Mouse (Mus musculus) brain, embryonic 14.5 days (tissue): ENCODE data around the gene Klhl15. TPM values are rescaled to one million over a fixed set of nuclear protein-coding genes. Genes with fewer than 3 reads are reported as not detected.

Source experiments
- DNase-seq: peaks from one replicate; pipeline ENCODE4 v3.0.0-alpha.2; 2011; ENCODE audit warnings: low read depth
- CTCF ChIP-seq: fragments of 200-500 bp; IDR thresholded peaks from 2 replicates; pipeline ENCODE4 v1.5.1; 2012; ENCODE audit warnings: inconsistent platforms, mild to moderate bottlenecking, moderate library complexity, borderline replicate concordance; ENCODE audit not compliant: insufficient read depth, insufficient read length; ENCODE audit errors: extremely low read depth
- POLR2A ChIP-seq: fragments of 200-500 bp; IDR thresholded peaks from 2 replicates; pipeline ENCODE4 v1.6.1; 2012; ENCODE audit warnings: mild to moderate bottlenecking, inconsistent platforms, borderline replicate concordance; ENCODE audit not compliant: poor library complexity, insufficient read depth, insufficient read length, severe bottlenecking; ENCODE audit errors: extremely low read depth
- polyA plus RNA-seq: library from polyadenylated mRNA; depleted of rRNA; stranded (reverse); fragments of >200 nt; gene quantifications from 2 replicates; pipeline ENCODE4 v1.2.3, GENCODE M21; 2012; rRNA removed

Klhl15 gene
- polyA plus RNA-seq: 5.7 and 6.3 TPM in 2 replicates

- peak; percentile 91 for DNase-seq
- TF ChIP-seq CTCF: 0 out of 2 replicates have a peak, but pooled peaks have one; percentile 0
- no peak for TF ChIP-seq POLR2A
These were observed at the start of gene Klhl15 for GRCm38 (mm10) chrX:94234532-94235189. Klhl15 (plus strand) TSS chrX:94234599.

GRCm38 (mm10) chrX:94185156-94185555, 49.2 kb upstream of the Klhl15 start:
- DNase-seq: peak; percentile 27
- TF ChIP-seq CTCF: 0 out of 2 replicates have a peak, but pooled peaks have one; percentile 3
- no peak for TF ChIP-seq POLR2A

GRCm38 (mm10) chrX:94193901-94194300, 40.5 kb upstream of the Klhl15 start:
- peak; percentile 7 for DNase-seq

- DNase-seq: peak; percentile 6
- TF ChIP-seq POLR2A: no peak
- TF ChIP-seq CTCF: peak; percentile 46; the same call in 1 of the 2 replicates
These were observed 36.6 kb upstream of the Klhl15 start for GRCm38 (mm10) chrX:94197789-94198188.

- no peak for DNase-seq
- TF ChIP-seq POLR2A: no peak
- TF ChIP-seq CTCF: no peak
These were observed 22.2 kb upstream of the Klhl15 start for GRCm38 (mm10) chrX:94212264-94212596.

GRCm38 (mm10) chrX:94212597-94213321, 21.6 kb upstream of the Klhl15 start, which contains the start of gene Eif2s3x:
Eif2s3x (minus strand) TSS chrX:94212862.
- peak; percentile 96 for DNase-seq

GRCm38 (mm10) chrX:94213384-94213783, 21.0 kb upstream of the Klhl15 start:
- DNase-seq: no peak
- TF ChIP-seq POLR2A: no peak
- no peak for TF ChIP-seq CTCF

More at GRCm38 (mm10) chrX:94212597-94213321, 21.6 kb upstream of the Klhl15 start, which contains the start of gene Eif2s3x:
- peak; percentile 81 for TF ChIP-seq CTCF
- TF ChIP-seq POLR2A: no peak; the same call in 1 of the 2 replicates

GRCm38 (mm10) chrX:94233432-94233831, 967 bp upstream of the Klhl15 start:
- DNase-seq: no peak
- TF ChIP-seq CTCF: no peak
- no peak for TF ChIP-seq POLR2A

GRCm38 (mm10) chrX:94233936-94234531, 365 bp upstream of the Klhl15 start:
- no peak for DNase-seq
- TF ChIP-seq POLR2A (no peak), CTCF (no peak)

- DNase-seq: no peak
These were observed 774 bp downstream of the Klhl15 start for GRCm38 (mm10) chrX:94235190-94235555.

GRCm38 (mm10) chrX:94235601-94236000, 1.2 kb downstream of the Klhl15 start:
- TF ChIP-seq CTCF (no peak), POLR2A (no peak)
- DNase-seq: peak; percentile 26

More at GRCm38 (mm10) chrX:94235190-94235555, 774 bp downstream of the Klhl15 start:
- no peak for TF ChIP-seq POLR2A
- TF ChIP-seq CTCF: no peak
